Mouse (Mus musculus): ENCODE results near the gene Rgp1. TPM values are rescaled to one million over a fixed set of nuclear protein-coding genes. Genes with fewer than 3 reads are reported as not detected.

Rgp1 gene
- 20.2 and 31.9 TPM in 2 replicates for polyA plus RNA-seq (2012; rRNA removed)

- H3K4me1 ChIP-seq (ENCODE audit: control insufficient read depth, insufficient read depth, insufficient read length, low read length) = peaks cover 16% of the 10 kb centered on the region
- no peaks in the 10 kb centered on the region for H3K27me3 ChIP-seq (ENCODE audit: control insufficient read depth, insufficient read depth, low read length)
- peaks cover 30% of the 10 kb centered on the region for H3K36me3 ChIP-seq (ENCODE audit: control insufficient read depth, insufficient read depth, low read length)
- peak within 1 kb of the TSS; percentile 58 for H3K27ac ChIP-seq (ENCODE audit: insufficient read depth, low read depth, low read length)
- under 1% methylated on average over 76 of the region's 76 CpGs for WGBS
- H3K4me3 ChIP-seq (ENCODE audit: low read depth, low read length) = peak within 1 kb of the TSS; percentile 85
- peak; percentile 90 for TF ChIP-seq POLR2A (IDR thresholded peaks at IDR 0.05; ENCODE audit: low read depth, low read length)
- no peak for TF ChIP-seq CTCF (IDR thresholded peaks at IDR 0.05; ENCODE audit: extremely low read depth, insufficient read length, insufficient replicate concordance, low read depth, low read length)
These were observed at the start of gene Rgp1, which contains the start of gene Gba2 for GRCm38 (mm10) chr4:43578376-43579204. Gene Rgp1 (plus strand): TSS chr4:43578715. Gene Gba2 (minus strand): TSS chr4:43578873.

- Histone ChIP-seq H3K36me3 (ENCODE audit: control insufficient read depth, insufficient read depth, low read length) (peaks cover 39% of the 10 kb centered on the region), H3K4me1 (ENCODE audit: control insufficient read depth, insufficient read depth, insufficient read length, low read length) (peaks cover 3% of the 10 kb centered on the region; the same call in 1 of the 2 replicates), H3K4me3 (ENCODE audit: low read depth, low read length) (no peak overlapping the region), H3K27me3 (ENCODE audit: control insufficient read depth, insufficient read depth, low read length) (no peaks in the 10 kb centered on the region), H3K27ac (ENCODE audit: insufficient read depth, low read depth, low read length) (no peak overlapping the region)
- no peak for TF ChIP-seq CTCF (IDR thresholded peaks at IDR 0.05; ENCODE audit: extremely low read depth, insufficient read length, insufficient replicate concordance, low read depth, low read length)
- no peak for TF ChIP-seq POLR2A (IDR thresholded peaks at IDR 0.05; ENCODE audit: low read depth, low read length)
- 43% methylated on average over 8 of the region's 8 CpGs for WGBS
These were observed 48.4 kb upstream of the Rgp1 start for GRCm38 (mm10) chr4:43530081-43530501.

- TF ChIP-seq POLR2A (IDR thresholded peaks at IDR 0.05; ENCODE audit: low read depth, low read length) (no peak), CTCF (IDR thresholded peaks at IDR 0.05; ENCODE audit: extremely low read depth, insufficient read length, insufficient replicate concordance, low read depth, low read length) (peak; percentile 48; the same call in 1 of the 2 replicates)
- peaks cover 3% of the 10 kb centered on the region; the same call in 1 of the 2 replicates for H3K4me1 ChIP-seq (ENCODE audit: control insufficient read depth, insufficient read depth, insufficient read length, low read length)
- H3K36me3 ChIP-seq (ENCODE audit: control insufficient read depth, insufficient read depth, low read length) = peaks cover 44% of the 10 kb centered on the region
- H3K4me3 ChIP-seq (ENCODE audit: low read depth, low read length) = no peak overlapping the region
- H3K27ac ChIP-seq (ENCODE audit: insufficient read depth, low read depth, low read length) = no peak overlapping the region
- WGBS = 14% methylated on average over 7 of the region's 7 CpGs
- no peaks in the 10 kb centered on the region for H3K27me3 ChIP-seq (ENCODE audit: control insufficient read depth, insufficient read depth, low read length)
These were observed 47.9 kb upstream of the Rgp1 start for GRCm38 (mm10) chr4:43530581-43530980.

- H3K27ac ChIP-seq (ENCODE audit: insufficient read depth, low read depth, low read length) = no peak overlapping the region
- H3K4me3 ChIP-seq (ENCODE audit: low read depth, low read length) = no peak overlapping the region
- peaks cover 3% of the 10 kb centered on the region; the same call in 1 of the 2 replicates for H3K4me1 ChIP-seq (ENCODE audit: control insufficient read depth, insufficient read depth, insufficient read length, low read length)
- peaks cover 70% of the 10 kb centered on the region for H3K36me3 ChIP-seq (ENCODE audit: control insufficient read depth, insufficient read depth, low read length)
- H3K27me3 ChIP-seq (ENCODE audit: control insufficient read depth, insufficient read depth, low read length) = no peaks in the 10 kb centered on the region
- TF ChIP-seq CTCF (IDR thresholded peaks at IDR 0.05; ENCODE audit: extremely low read depth, insufficient read length, insufficient replicate concordance, low read depth, low read length) = no peak
- TF ChIP-seq POLR2A (IDR thresholded peaks at IDR 0.05; ENCODE audit: low read depth, low read length) = no peak
- 87% methylated on average over 9 of the region's 9 CpGs for WGBS
These were observed 45.2 kb upstream of the Rgp1 start for GRCm38 (mm10) chr4:43533270-43533669.

GRCm38 (mm10) chr4:43535628-43536027 is 42.9 kb upstream of the Rgp1 start:
- 95% methylated on average over 8 of the region's 8 CpGs for WGBS
- no peak overlapping the region for H3K4me3 ChIP-seq (ENCODE audit: low read depth, low read length)
- TF ChIP-seq CTCF (IDR thresholded peaks at IDR 0.05; ENCODE audit: extremely low read depth, insufficient read length, insufficient replicate concordance, low read depth, low read length) (no peak), POLR2A (IDR thresholded peaks at IDR 0.05; ENCODE audit: low read depth, low read length) (no peak)
- H3K27me3 ChIP-seq (ENCODE audit: control insufficient read depth, insufficient read depth, low read length) = no peaks in the 10 kb centered on the region
- H3K36me3 ChIP-seq (ENCODE audit: control insufficient read depth, insufficient read depth, low read length) = peaks cover 93% of the 10 kb centered on the region
- H3K27ac ChIP-seq (ENCODE audit: insufficient read depth, low read depth, low read length) = no peak overlapping the region
- no peaks in the 10 kb centered on the region for H3K4me1 ChIP-seq (ENCODE audit: control insufficient read depth, insufficient read depth, insufficient read length, low read length)

GRCm38 (mm10) chr4:43536031-43536430 is 42.5 kb upstream of the Rgp1 start:
- Histone ChIP-seq H3K36me3 (ENCODE audit: control insufficient read depth, insufficient read depth, low read length) (peaks cover 95% of the 10 kb centered on the region), H3K27me3 (ENCODE audit: control insufficient read depth, insufficient read depth, low read length) (no peaks in the 10 kb centered on the region), H3K4me1 (ENCODE audit: control insufficient read depth, insufficient read depth, insufficient read length, low read length) (no peaks in the 10 kb centered on the region), H3K27ac (ENCODE audit: insufficient read depth, low read depth, low read length) (no peak overlapping the region), H3K4me3 (ENCODE audit: low read depth, low read length) (no peak overlapping the region)
- 86% methylated on average over 9 of the region's 9 CpGs for WGBS
- TF ChIP-seq POLR2A (IDR thresholded peaks at IDR 0.05; ENCODE audit: low read depth, low read length) = no peak
- no peak for TF ChIP-seq CTCF (IDR thresholded peaks at IDR 0.05; ENCODE audit: extremely low read depth, insufficient read length, insufficient replicate concordance, low read depth, low read length)

GRCm38 (mm10) chr4:43542044-43542443 is 36.5 kb upstream of the Rgp1 start:
- Histone ChIP-seq H3K4me1 (ENCODE audit: control insufficient read depth, insufficient read depth, insufficient read length, low read length) (no peaks in the 10 kb centered on the region), H3K27me3 (ENCODE audit: control insufficient read depth, insufficient read depth, low read length) (no peaks in the 10 kb centered on the region), H3K27ac (ENCODE audit: insufficient read depth, low read depth, low read length) (no peak overlapping the region), H3K4me3 (ENCODE audit: low read depth, low read length) (no peak overlapping the region), H3K36me3 (ENCODE audit: control insufficient read depth, insufficient read depth, low read length) (peaks cover 94% of the 10 kb centered on the region)
- 90% methylated on average over 3 of the region's 3 CpGs for WGBS
- no peak for TF ChIP-seq CTCF (IDR thresholded peaks at IDR 0.05; ENCODE audit: extremely low read depth, insufficient read length, insufficient replicate concordance, low read depth, low read length)
- no peak for TF ChIP-seq POLR2A (IDR thresholded peaks at IDR 0.05; ENCODE audit: low read depth, low read length)
